Mouse (Mus musculus) layer of hippocampus, adult 18-20 months (tissue): ENCODE data around the gene 4933428G20Rik. TPM values are rescaled to one million over a fixed set of nuclear protein-coding genes. Genes with fewer than 3 reads are reported as not detected.

Experiments used
- total RNA-seq, 2 experiments: library from RNA; stranded (reverse); gene quantifications; 2 replicates each; pipeline ENCODE4 v1.2.3; 2021

4933428G20Rik gene
- total RNA-seq, 2 experiments from 2014 or later = not detected

Other genes starting within 250 kb of the 4933428G20Rik start
- 100 to 1,000 TPM; 135 to 145 TPM for gene Npepps, start 219.7 kb downstream of the 4933428G20Rik start, total RNA-seq
- gene Mrpl45, start 184.6 kb downstream of the 4933428G20Rik start, total RNA-seq = 10 to 100 TPM; 27.7 to 30.6 TPM
- under 1 TPM; 0.13 to 0.40 TPM for gene Gpr179, start 148.3 kb downstream of the 4933428G20Rik start, total RNA-seq
- gene Socs7, start 137.8 kb downstream of the 4933428G20Rik start, total RNA-seq = 10 to 100 TPM; 81.5 to 85.4 TPM
- gene Arhgap23, start 84.8 kb downstream of the 4933428G20Rik start, total RNA-seq = 10 to 100 TPM; 79.8 to 88.1 TPM
- gene Srcin1, start 75.8 kb upstream of the 4933428G20Rik start, total RNA-seq = 100 to 1,000 TPM; 218 to 221 TPM
- 10 to 100 TPM; 46.1 to 48.8 TPM for gene Epop, start 129.4 kb upstream of the 4933428G20Rik start, total RNA-seq
- 100 to 1,000 TPM; 122 to 137 TPM for gene Mllt6, start 163.1 kb upstream of the 4933428G20Rik start, total RNA-seq
- 10 to 100 TPM; 51.3 to 52.0 TPM for gene Cisd3, start 185.5 kb upstream of the 4933428G20Rik start, total RNA-seq
- gene Pcgf2, start 200.2 kb upstream of the 4933428G20Rik start, total RNA-seq = 10 to 100 TPM; 21.7 to 24.6 TPM
- gene Psmb3, start 203.1 kb upstream of the 4933428G20Rik start, total RNA-seq = 100 to 1,000 TPM; 124 to 128 TPM
- 100 to 1,000 TPM; 114 to 115 TPM for gene Pip4k2b, start 244.4 kb upstream of the 4933428G20Rik start, total RNA-seq